Mouse (Mus musculus) olfactory bulb, adult 2 months (tissue): ENCODE measurements around the gene Fam71e1. TPM values are rescaled to one million over a fixed set of nuclear protein-coding genes. Genes with fewer than 3 reads are reported as not detected.

Source experiments
- H3K27ac ChIP-seq: fragments of 200-500 bp; 2 replicates; pipeline ENCODE4 v1.5.1; 2012; ENCODE audit warnings: low read depth, low read length; ENCODE audit not compliant: insufficient read depth
- H3K4me1 ChIP-seq: fragments of 200-500 bp; 2 replicates; pipeline ENCODE4 v1.6.1; 2012; ENCODE audit warnings: low read length; ENCODE audit not compliant: control insufficient read depth, insufficient read depth
- H3K4me3 ChIP-seq: fragments of 200-500 bp; 2 replicates; pipeline ENCODE4 v1.5.1; 2012; ENCODE audit warnings: mild to moderate bottlenecking, low read depth, low read length, moderate library complexity; ENCODE audit not compliant: insufficient read depth
- CTCF ChIP-seq: fragments of 200-500 bp; IDR thresholded peaks from 2 replicates; pipeline ENCODE4 v1.5.1; 2012; ENCODE audit warnings: low read depth, mild to moderate bottlenecking, low read length, moderate library complexity; ENCODE audit not compliant: insufficient read depth
- POLR2A ChIP-seq: fragments of 200-500 bp; IDR thresholded peaks from 2 replicates; pipeline ENCODE4 v1.6.1; 2012; ENCODE audit warnings: mild to moderate bottlenecking, low read depth, low read length, moderate library complexity; ENCODE audit not compliant: insufficient read depth
- WGBS: fragments of 180-500 bp; shearing (Covaris S2); methylation state at CpG from one replicate; pipeline ENCODE4 v1.1.7; 2018; 5-methylcytosine and 5-hydroxymethylcytosine counted together
- polyA plus RNA-seq: library from polyadenylated mRNA; stranded (reverse); fragments of >200 nt; gene quantifications from 2 replicates; pipeline ENCODE4 v1.2.4, GENCODE M21; 2012; ENCODE audit warnings: low replicate concordance; ENCODE audit not compliant: missing spikeins, insufficient read depth, insufficient read length

Fam71e1 gene
- polyA plus RNA-seq = not detected in 2 replicates

GRCm38 (mm10) chr7:44495992-44496770 is at the start of gene Fam71e1, which contains the start of gene Emc10:
TSS of gene Fam71e1 (plus strand) at chr7:44496581.
TSS of gene Emc10 (minus strand) at chr7:44496529.
- Histone ChIP-seq H3K4me3 (peak within 1 kb of the TSS; percentile 66), H3K4me1 (peaks cover 29% of the 10 kb centered on the region), H3K27ac (peak within 1 kb of the TSS; percentile 86)
- under 1% methylated on average over 58 of the region's 58 CpGs for WGBS
- TF ChIP-seq POLR2A = peak; percentile 83; the same call in 1 of the 2 replicates
- no peak for TF ChIP-seq CTCF

DNA sequence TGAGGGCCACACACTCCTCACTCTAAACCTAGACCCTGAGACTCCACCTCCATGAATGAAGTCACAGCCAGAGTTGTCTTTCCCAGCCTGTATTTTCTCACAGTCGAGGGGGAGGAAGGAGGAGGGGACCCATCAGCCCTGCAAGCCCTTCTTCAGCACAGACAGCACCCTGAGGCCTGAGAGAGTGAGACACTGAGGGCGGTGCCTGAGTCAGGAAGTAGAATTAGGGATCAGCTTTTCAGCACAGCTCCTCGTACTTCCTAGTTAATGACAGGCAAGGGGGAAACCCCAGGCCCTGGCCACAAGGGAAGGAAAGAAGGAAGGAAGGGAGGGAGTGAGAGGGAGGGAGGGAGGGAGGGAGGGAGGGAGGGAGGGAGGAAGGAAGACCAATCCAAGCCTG is 43.1 kb upstream of the Fam71e1 start:
- TF ChIP-seq CTCF = no peak
- TF ChIP-seq POLR2A = no peak
- H3K27ac ChIP-seq = no peak overlapping the region
- WGBS = 2% methylated on average over 3 of the region's 3 CpGs
- peaks cover 29% of the 10 kb centered on the region for H3K4me1 ChIP-seq
- H3K4me3 ChIP-seq = no peak overlapping the region

- Histone ChIP-seq H3K27ac (no peak overlapping the region), H3K4me3 (no peak overlapping the region), H3K4me1 (peaks cover 23% of the 10 kb centered on the region)
- WGBS = 94% methylated on average over 1 of the region's 1 CpGs
- TF ChIP-seq POLR2A = no peak
- TF ChIP-seq CTCF = no peak
Measured at GRCm38 (mm10) chr7:44456302-44456701, 40.1 kb upstream of the Fam71e1 start.

DNA sequence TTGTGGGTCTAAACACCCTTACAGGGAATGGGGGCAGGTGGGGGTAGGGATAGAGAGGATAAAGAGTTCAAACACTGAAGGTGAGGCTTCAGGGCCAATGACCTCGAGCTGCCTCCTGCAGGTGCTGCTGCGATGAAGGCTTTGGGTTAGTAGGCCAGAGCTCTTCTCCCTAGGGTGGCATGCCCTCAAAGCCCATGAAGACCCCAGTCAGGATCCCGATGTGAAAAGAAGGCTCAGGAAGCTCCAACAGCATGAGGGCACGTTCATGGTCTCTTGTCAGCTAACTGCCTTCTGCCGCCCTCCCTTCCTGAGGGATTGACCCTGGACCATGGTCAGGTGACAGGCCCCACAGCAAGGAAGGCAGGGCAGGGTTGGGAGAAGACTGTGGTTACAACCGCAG is 36.3 kb upstream of the Fam71e1 start:
- 70% methylated on average over 6 of the region's 6 CpGs for WGBS
- peaks cover 33% of the 10 kb centered on the region for H3K4me1 ChIP-seq
- H3K27ac ChIP-seq = no peak overlapping the region
- TF ChIP-seq POLR2A = no peak
- no peak for TF ChIP-seq CTCF
- no peak overlapping the region for H3K4me3 ChIP-seq

GRCm38 (mm10) chr7:44460767-44461502 is 35.4 kb upstream of the Fam71e1 start:
- no peak overlapping the region for H3K4me3 ChIP-seq
- 84% methylated on average over 31 of the region's 31 CpGs for WGBS
- H3K27ac ChIP-seq = no peak overlapping the region
- H3K4me1 ChIP-seq = peaks cover 37% of the 10 kb centered on the region
- TF ChIP-seq CTCF = no peak
- TF ChIP-seq POLR2A = no peak

GRCm38 (mm10) chr7:44461503-44462217 is 34.7 kb upstream of the Fam71e1 start:
- 82% methylated on average over 57 of the region's 57 CpGs for WGBS
- TF ChIP-seq CTCF (no peak), POLR2A (no peak)
- no peak overlapping the region for H3K27ac ChIP-seq
- no peak overlapping the region for H3K4me3 ChIP-seq
- peaks cover 41% of the 10 kb centered on the region for H3K4me1 ChIP-seq

- Histone ChIP-seq H3K4me1 (peaks cover 46% of the 10 kb centered on the region), H3K27ac (no peak overlapping the region), H3K4me3 (no peak overlapping the region)
- TF ChIP-seq POLR2A = no peak
- no peak for TF ChIP-seq CTCF
- WGBS = 44% methylated on average over 76 of the region's 77 CpGs
Measured at GRCm38 (mm10) chr7:44462218-44463055, 33.9 kb upstream of the Fam71e1 start.

GRCm38 (mm10) chr7:44463056-44463425 is 33.3 kb upstream of the Fam71e1 start:
- Histone ChIP-seq H3K4me3 (no peak overlapping the region), H3K4me1 (peaks cover 46% of the 10 kb centered on the region), H3K27ac (no peak overlapping the region)
- TF ChIP-seq POLR2A (no peak), CTCF (no peak)
- WGBS = 48% methylated on average over 8 of the region's 8 CpGs
